Comparison of ENCODE assay signal across 25 mouse cellular contexts in genomic region chr8:122062508-122063223, GRCm38 (mm10).
DNase-seq lines count a peak whose midpoint lies in the region; ATAC-seq and TF ChIP-seq lines count a peak whose summit lies in the region.
"Had no signal": no experiment of that assay in that cellular context is flagged by ENCODE, and none has a peak within 500 bp of the region (broad histone marks: within the 10 kb centered on the region; RNA-seq: fewer than 3 reads in every experiment).

No protein-coding gene starts in this region.

- TF ChIP-seq CTCF in intestine, postnatal 0 days (IDR thresholded peaks at IDR 0.05; ENCODE audit: low read depth): no peak
- no peak for TF ChIP-seq CTCF in left cerebral cortex, adult 2 months (IDR thresholded peaks at IDR 0.05)

- H3K4me3 ChIP-seq in intestine, embryonic 15.5 days (replicated peaks): no peak overlapping the region
- no peak overlapping the region for H3K4me3 ChIP-seq in intestine, postnatal 0 days (ENCODE audit: low read depth, low read length)
- no peak overlapping the region for H3K4me3 ChIP-seq in stomach, embryonic 15.5 days (replicated peaks)
- no peak overlapping the region for H3K4me3 ChIP-seq in midbrain, embryonic 16.5 days (ENCODE audit: low read depth, low read length)
- H3K4me3 ChIP-seq in left cerebral cortex, adult 2 months: no peak overlapping the region
- H3K4me3 ChIP-seq: embryonic facial prominence, embryonic 12.5 days; embryonic facial prominence, embryonic 15.5 days; forebrain, embryonic 12.5 days; heart, adult 2 months; heart, embryonic 10.5 days; heart, embryonic 13.5 days had no signal

- intact Hi-C loops in left cerebral cortex, postnatal 14 days (cut with DNase I): no loop called here
- intact Hi-C loops in left cerebral cortex, adult 2 months (cut with DNase I): no loop called here

- no peak overlapping the region for H3K9ac ChIP-seq in intestine, embryonic 15.5 days
- no peak overlapping the region for H3K9ac ChIP-seq in intestine, postnatal 0 days (ENCODE audit: low read depth, low read length)
- H3K9ac ChIP-seq in stomach, embryonic 15.5 days: no peak overlapping the region
- H3K9ac ChIP-seq in midbrain, embryonic 16.5 days (ENCODE audit: low read depth, low read length): no peak overlapping the region
- H3K9ac ChIP-seq: embryonic facial prominence, embryonic 12.5 days; embryonic facial prominence, embryonic 15.5 days; forebrain, embryonic 12.5 days; heart, embryonic 13.5 days; hindbrain, embryonic 14.5 days had no signal

- no peak for DNase-seq in left cerebral cortex, postnatal 14 days (ENCODE audit: low spot score in 2 of 2)
- DNase-seq in left cerebral cortex, adult 2 months (ENCODE audit: extremely low spot score in 1 of 2, low spot score in 2 of 2): no peak
- DNase-seq: adrenal gland, postnatal 10 days; adrenal gland, postnatal 36 days; cerebellum, adult 18-20 months; cerebellum, adult 9-10 months; cerebellum, postnatal 14 days; gastrocnemius, postnatal 10 days; gastrocnemius, postnatal 36 days; heart, adult 2 months; heart, postnatal 14 days; heart, postnatal 4 days had no signal

- H3K9me3 ChIP-seq in intestine, embryonic 15.5 days: no peaks in the 10 kb centered on the region
- no peaks in the 10 kb centered on the region for H3K9me3 ChIP-seq in intestine, postnatal 0 days (ENCODE audit: control insufficient read depth)
- H3K9me3 ChIP-seq in stomach, embryonic 15.5 days: no peaks in the 10 kb centered on the region
- H3K9me3 ChIP-seq in midbrain, embryonic 16.5 days (replicated peaks; ENCODE audit: control insufficient read depth, low read length, poor library complexity, severe bottlenecking): no peaks in the 10 kb centered on the region
- H3K9me3 ChIP-seq: embryonic facial prominence, embryonic 12.5 days; embryonic facial prominence, embryonic 15.5 days; forebrain, embryonic 12.5 days; heart, embryonic 10.5 days; heart, embryonic 13.5 days had no signal

- H3K36me3 ChIP-seq in intestine, embryonic 15.5 days: no peaks in the 10 kb centered on the region
- no peaks in the 10 kb centered on the region for H3K36me3 ChIP-seq in intestine, postnatal 0 days (ENCODE audit: control insufficient read depth, insufficient read depth)
- H3K36me3 ChIP-seq in stomach, embryonic 15.5 days: no peaks in the 10 kb centered on the region
- H3K36me3 ChIP-seq in midbrain, embryonic 16.5 days (ENCODE audit: control insufficient read depth, insufficient read depth, low read length): no peaks in the 10 kb centered on the region
- H3K36me3 ChIP-seq: embryonic facial prominence, embryonic 12.5 days; embryonic facial prominence, embryonic 15.5 days; forebrain, embryonic 12.5 days; heart, embryonic 10.5 days; heart, embryonic 13.5 days had no signal

- ATAC-seq in intestine, embryonic 15.5 days: peak; percentile 73
- ATAC-seq in intestine, postnatal 0 days: peak; percentile 46; the same call in 1 of the 2 replicates
- ATAC-seq in stomach, embryonic 15.5 days (ENCODE audit: insufficient read depth, low FRiP score, low read depth): peak; percentile 57
- no peak for ATAC-seq in midbrain, embryonic 16.5 days
- ATAC-seq: activated CD4-positive, CD25-positive, alpha-beta regulatory T cell, adult 4 months; forebrain, embryonic 16.5 days; hindbrain, postnatal 0 days had no signal

- no peaks in the 10 kb centered on the region for H3K27me3 ChIP-seq in intestine, embryonic 15.5 days (replicated peaks)
- no peaks in the 10 kb centered on the region for H3K27me3 ChIP-seq in intestine, postnatal 0 days (replicated peaks; ENCODE audit: control insufficient read depth, insufficient read depth, low read length)
- H3K27me3 ChIP-seq in stomach, embryonic 15.5 days (replicated peaks): no peaks in the 10 kb centered on the region
- H3K27me3 ChIP-seq in midbrain, embryonic 16.5 days (ENCODE audit: control insufficient read depth, insufficient read depth, low read depth, low read length): no peaks in the 10 kb centered on the region
- H3K27me3 ChIP-seq: embryonic facial prominence, embryonic 12.5 days; embryonic facial prominence, embryonic 15.5 days; forebrain, embryonic 12.5 days had no signal

- no peak overlapping the region for H3K27ac ChIP-seq in intestine, embryonic 15.5 days
- no peak overlapping the region for H3K27ac ChIP-seq in intestine, postnatal 0 days (ENCODE audit: low read depth, low read length)
- no peak overlapping the region for H3K27ac ChIP-seq in stomach, embryonic 15.5 days
- H3K27ac ChIP-seq in midbrain, embryonic 16.5 days (ENCODE audit: low read length): no peak overlapping the region
- H3K27ac ChIP-seq in left cerebral cortex, adult 2 months: no peak overlapping the region
- H3K27ac ChIP-seq: embryonic facial prominence, embryonic 12.5 days; embryonic facial prominence, embryonic 15.5 days; forebrain, embryonic 12.5 days; heart, adult 2 months; heart, embryonic 10.5 days; heart, embryonic 13.5 days; hindbrain, embryonic 14.5 days; hindbrain, postnatal 0 days had no signal

- H3K4me1 ChIP-seq in intestine, embryonic 15.5 days (replicated peaks): peaks cover 3% of the 10 kb centered on the region; the same call in 1 of the 2 replicates
- no peaks in the 10 kb centered on the region for H3K4me1 ChIP-seq in intestine, postnatal 0 days (replicated peaks; ENCODE audit: control insufficient read depth, insufficient read depth, low read length)
- H3K4me1 ChIP-seq in stomach, embryonic 15.5 days: peaks cover 6% of the 10 kb centered on the region; the same call in 1 of the 2 replicates
- no peaks in the 10 kb centered on the region for H3K4me1 ChIP-seq in midbrain, embryonic 16.5 days (ENCODE audit: control insufficient read depth, insufficient read depth, low read length)

- H3K4me2 ChIP-seq in intestine, embryonic 15.5 days (replicated peaks): no peak overlapping the region
- H3K4me2 ChIP-seq in intestine, postnatal 0 days (replicated peaks; ENCODE audit: low read depth): peak overlapping the region; percentile 14; the same call in 1 of the 2 replicates
- H3K4me2 ChIP-seq in stomach, embryonic 15.5 days: no peak overlapping the region
- H3K4me2 ChIP-seq in midbrain, embryonic 16.5 days (ENCODE audit: low read length): no peak overlapping the region
- H3K4me2 ChIP-seq: embryonic facial prominence, embryonic 12.5 days; embryonic facial prominence, embryonic 15.5 days; forebrain, embryonic 12.5 days; heart, embryonic 13.5 days; hindbrain, embryonic 14.5 days had no signal

- 58% methylated on average over 12 of the region's 12 CpGs for WGBS in intestine, embryonic 15.5 days
- WGBS in intestine, postnatal 0 days: 35% methylated on average over 12 of the region's 12 CpGs
- WGBS in stomach, embryonic 15.5 days: 52% methylated on average over 12 of the region's 12 CpGs
- 86% methylated on average over 12 of the region's 12 CpGs for WGBS in midbrain, embryonic 16.5 days
